Mouse (Mus musculus) MEL (cell line): ENCODE results near the gene Gabre. TPM values are rescaled to one million over a fixed set of nuclear protein-coding genes. Genes with fewer than 3 reads are reported as not detected.

Source experiments
- DNase-seq: peaks from one replicate; pipeline ENCODE4 v3.0.0; 2011; ENCODE audit warnings: low read depth, low spot score
- H3K27ac ChIP-seq: 2 replicates; pipeline ENCODE4 v1.5.1; 2012; ENCODE audit warnings: low read depth, mild to moderate bottlenecking, control low read depth, low read length, moderate library complexity; ENCODE audit not compliant: control insufficient read depth
- H3K27me3 ChIP-seq, 2 experiments: fragments of 150-350 bp in 1 of 2; sonication (generic) in 1 of 2; 2 replicates each; pipeline ENCODE4 v1.6.1; 2012; ENCODE audit warnings: low read length in 2 of 2, mild to moderate bottlenecking in 2 of 2, improper control_type of control experiment in 1 of 2, moderate library complexity in 1 of 2; ENCODE audit not compliant: insufficient read depth in 2 of 2, control insufficient read depth in 1 of 2
- H3K36me3 ChIP-seq, 2 experiments: 2 replicates each; pipeline ENCODE4 v1.6.1; 2012 to 2014; ENCODE audit warnings: low read length in 2 of 2, improper control_type of control experiment in 1 of 2, inconsistent platforms in 1 of 2, mild to moderate bottlenecking in 1 of 2; ENCODE audit not compliant: insufficient read depth in 2 of 2, control insufficient read depth in 1 of 2
- H3K4me1 ChIP-seq, 2 experiments: fragments of 150-350 bp in 1 of 2; sonication (generic) in 1 of 2; 2 replicates each; pipeline ENCODE4 v1.6.1; 2012; ENCODE audit warnings: low read length in 2 of 2, improper control_type of control experiment in 1 of 2, mild to moderate bottlenecking in 1 of 2; ENCODE audit not compliant: insufficient read depth in 2 of 2, control insufficient read depth in 1 of 2
- H3K4me3 ChIP-seq, 2 experiments: fragments of 150-350 bp in 1 of 2; sonication (generic) in 1 of 2; 2 replicates each; pipeline ENCODE4 v1.5.1; 2012; ENCODE audit warnings: low read depth in 2 of 2, low read length in 2 of 2, mild to moderate bottlenecking in 2 of 2, moderate library complexity in 2 of 2, control low read depth in 1 of 2, improper control_type of control experiment in 1 of 2; ENCODE audit not compliant: control insufficient read depth in 1 of 2, insufficient read depth in 1 of 2
- H3K79me2 ChIP-seq: 2 replicates; pipeline ENCODE4 v1.6.1; 2012; ENCODE audit warnings: mild to moderate bottlenecking, low read length, moderate library complexity; ENCODE audit not compliant: control insufficient read depth, poor library complexity, insufficient read depth
- H3K9ac ChIP-seq: 2 replicates; pipeline ENCODE4 v1.6.1; 2012; ENCODE audit warnings: low read depth, mild to moderate bottlenecking, control low read depth, low read length, moderate library complexity; ENCODE audit not compliant: control insufficient read depth, poor library complexity, severe bottlenecking
- H3K9me3 ChIP-seq: fragments of 150-350 bp; sonication (generic); replicated peaks from 2 replicates; pipeline ENCODE4 v1.6.1; 2012; ENCODE audit warnings: mild to moderate bottlenecking, low read length, improper control_type of control experiment, moderate library complexity; ENCODE audit not compliant: insufficient read depth
- EP300 ChIP-seq, 2 experiments: IDR thresholded peaks; 2 replicates each; pipeline ENCODE4 v1.6.1; 2011; ENCODE audit warnings: improper control_type of control experiment in 2 of 2, low read length in 2 of 2, low read depth in 1 of 2, mild to moderate bottlenecking in 1 of 2
- ETS1 ChIP-seq: IDR thresholded peaks from 2 replicates; pipeline ENCODE4 v1.6.1; 2012; ENCODE audit warnings: low read depth, mild to moderate bottlenecking, inconsistent platforms, low read length, improper control_type of control experiment, moderate library complexity
- GATA1 ChIP-seq: IDR thresholded peaks from 2 replicates; pipeline ENCODE4 v1.6.1; 2011; ENCODE audit warnings: low read depth, low read length, improper control_type of control experiment
- MAFK ChIP-seq: IDR thresholded peaks from 2 replicates; pipeline ENCODE4 v1.6.1; 2011; ENCODE audit warnings: low read depth, mild to moderate bottlenecking, low read length, improper control_type of control experiment, borderline replicate concordance
- MAZ ChIP-seq: IDR thresholded peaks from 2 replicates; pipeline ENCODE4 v1.6.1; 2012; ENCODE audit warnings: low read depth, mild to moderate bottlenecking, inconsistent platforms, low read length, improper control_type of control experiment
- MEF2A ChIP-seq: IDR thresholded peaks from 2 replicates; pipeline ENCODE4 v1.6.1; 2014; ENCODE audit warnings: low read depth, mild to moderate bottlenecking, inconsistent platforms, low read length, improper control_type of control experiment; ENCODE audit not compliant: poor library complexity, insufficient replicate concordance, severe bottlenecking; ENCODE audit errors: extremely low read depth
- POLR2AphosphoS2 ChIP-seq: IDR thresholded peaks from 2 replicates; pipeline ENCODE4 v1.6.1; 2011; ENCODE audit warnings: low read length, improper control_type of control experiment
- RAD21 ChIP-seq: IDR thresholded peaks from 2 replicates; pipeline ENCODE4 v1.6.1; 2011; ENCODE audit warnings: mild to moderate bottlenecking, low read depth, low read length, improper control_type of control experiment
- USF2 ChIP-seq, 2 experiments: IDR thresholded peaks; 2 replicates each; pipeline ENCODE4 v1.6.1; 2011 to 2012; ENCODE audit warnings: improper control_type of control experiment in 2 of 2, low read length in 2 of 2, borderline replicate concordance in 1 of 2, inconsistent platforms in 1 of 2, low read depth in 1 of 2, mild to moderate bottlenecking in 1 of 2; ENCODE audit not compliant: insufficient read depth in 1 of 2
- ZC3H11A ChIP-seq: IDR thresholded peaks from 2 replicates; pipeline ENCODE4 v1.6.1; 2012; ENCODE audit warnings: low read depth, mild to moderate bottlenecking, inconsistent platforms, low read length, improper control_type of control experiment
- ZMIZ1 ChIP-seq: IDR thresholded peaks from 2 replicates; pipeline ENCODE4 v1.6.1; 2012; ENCODE audit warnings: low read depth, mild to moderate bottlenecking, inconsistent platforms, low read length, improper control_type of control experiment, moderate library complexity
- polyA plus RNA-seq, 2 experiments: library from polyadenylated mRNA; stranded (reverse) in 1 of 2; unstranded in 1 of 2; fragments of >175 nt in 1 of 2; fragments of >200 nt in 1 of 2; gene quantifications; 2 replicates each; pipeline versions ENCODE4 v1.2.1 to v1.2.4; 2012; ENCODE audit warnings: low replicate concordance in 2 of 2, low read depth in 1 of 2; ENCODE audit not compliant: insufficient read length in 2 of 2, insufficient read depth in 1 of 2, missing spikeins in 1 of 2
- total RNA-seq: library from RNA; depleted of rRNA; stranded (reverse); fragments of 300-350 nt; gene quantifications from 2 replicates; pipeline ENCODE4 v1.2.3, GENCODE M21; 2012; rRNA removed

Gabre gene
- total and polyA plus RNA-seq, 3 experiments = not detected

- no peaks in the 10 kb centered on the region for H3K79me2 ChIP-seq
- H3K36me3 ChIP-seq = no peaks in the 10 kb centered on the region
- H3K9ac ChIP-seq = no peak within 1 kb of the TSS
- H3K27ac ChIP-seq = no peak within 1 kb of the TSS
- H3K9me3 ChIP-seq = no peaks in the 10 kb centered on the region
- H3K4me3 ChIP-seq = no peak within 1 kb of the TSS
- no peak for DNase-seq
- TF ChIP-seq RAD21 = no peak
- no peak for TF ChIP-seq MEF2A
- no peak for TF ChIP-seq EP300 (IDR thresholded peaks at IDR 0.05; ENCODE audit: low read depth in 1 of 2, low read length in 2 of 2)
- no peak for TF ChIP-seq POLR2AphosphoS2
- no peak for TF ChIP-seq USF2 (IDR thresholded peaks at IDR 0.05; ENCODE audit: borderline replicate concordance in 1 of 2, insufficient read depth in 1 of 2, low read depth in 1 of 2, low read length in 2 of 2)
- TF ChIP-seq MAFK = no peak
- TF ChIP-seq ETS1 = no peak
- no peak for TF ChIP-seq ZC3H11A
- no peak for TF ChIP-seq ZMIZ1
- TF ChIP-seq MAZ = no peak
- TF ChIP-seq GATA1 = no peak
- no peaks in the 10 kb centered on the region for H3K4me1 ChIP-seq
- no peaks in the 10 kb centered on the region for H3K27me3 ChIP-seq
Measured at GRCm38 (mm10) chrX:72221717-72222116, 52.9 kb downstream of the Gabre start, which contains the start of gene Magea4. Gene Magea4, plus strand, starts transcription at chrX:72222017.

Other genes with a start within 250 kb of the Gabre start
- not detected in 2 replicates for gene Magea4, start 52.8 kb downstream of the Gabre start, total RNA-seq
- gene Magea4, start 52.8 kb downstream of the Gabre start, polyA plus RNA-seq = not detected
- gene Magea10, start 112.1 kb upstream of the Gabre start, total RNA-seq = not detected in 2 replicates
- not detected for gene Magea10, start 112.1 kb upstream of the Gabre start, polyA plus RNA-seq